Mouse (Mus musculus) stomach, embryonic 16.5 days (tissue): ENCODE measurements around the gene Pde4d. TPM values are rescaled to one million over a fixed set of nuclear protein-coding genes. Genes with fewer than 3 reads are reported as not detected.

Experiments
- ATAC-seq: fragments of 200-750 bp; cut with Nextera tagmentation; 2 replicates; pipeline ENCODE4 v1.8.0; 2017; ENCODE audit warnings: moderate number of reproducible peaks, moderate TSS enrichment; ENCODE audit not compliant: insufficient read depth, low FRiP score
- H3K27ac ChIP-seq: fragments of 300-500 bp; sonication (generic); 2 replicates; pipeline ENCODE4 v1.5.1; 2014; ENCODE audit warnings: low read length
- H3K27me3 ChIP-seq: fragments of 300-500 bp; sonication (generic); 2 replicates; pipeline ENCODE4 v1.6.1; 2014; ENCODE audit warnings: low read length, control low read depth, mixed read lengths; ENCODE audit not compliant: control insufficient read depth, insufficient read depth
- H3K36me3 ChIP-seq: fragments of 300-500 bp; sonication (generic); 2 replicates; pipeline ENCODE4 v1.6.1; 2014; ENCODE audit warnings: low read length; ENCODE audit not compliant: control insufficient read depth, insufficient read depth
- H3K4me1 ChIP-seq: fragments of 300-500 bp; sonication (generic); 2 replicates; pipeline ENCODE4 v1.6.1; 2014; ENCODE audit warnings: low read length, control low read depth, mixed read lengths; ENCODE audit not compliant: control insufficient read depth, insufficient read depth
- H3K4me2 ChIP-seq: fragments of 300-500 bp; sonication (generic); 2 replicates; pipeline ENCODE4 v1.6.1; 2014; ENCODE audit warnings: low read depth, low read length, mixed read lengths
- H3K4me3 ChIP-seq: fragments of 300-500 bp; sonication (generic); replicated peaks from 2 replicates; pipeline ENCODE4 v1.5.1; 2014; ENCODE audit warnings: mild to moderate bottlenecking, low read length
- H3K9ac ChIP-seq: fragments of 300-500 bp; sonication (generic); 2 replicates; pipeline ENCODE4 v1.6.1; 2014; ENCODE audit warnings: low read length
- H3K9me3 ChIP-seq: fragments of 300-500 bp; sonication (generic); replicated peaks from 2 replicates; pipeline ENCODE4 v1.6.1; 2016; ENCODE audit warnings: low read length, control low read depth; ENCODE audit not compliant: control insufficient read depth
- WGBS: fragments of 180-500 bp; shearing (Covaris S2); extraction: QIAGEN DNeasy Blood & Tissue Kit; methylation state at CpG from one replicate; pipeline ENCODE4 v1.1.7; 2014; 5-methylcytosine and 5-hydroxymethylcytosine counted together
- polyA plus RNA-seq: library from polyadenylated mRNA; unstranded; fragments of >200 nt; fragmentation: Nextera tagmentation; extraction: Ambion mirVana; gene quantifications from 2 replicates; pipeline ENCODE4 v1.2.1, GENCODE M21; 2015

Pde4d gene
- polyA plus RNA-seq, 1 experiment from 2014 or later: 22.1 TPM

GRCm38 (mm10) chr13:109619158-109619657 is 1169.5 kb downstream of the Pde4d start:
- no peaks in the 10 kb centered on the region for H3K4me1 ChIP-seq
- H3K36me3 ChIP-seq: no peaks in the 10 kb centered on the region
- H3K9me3 ChIP-seq: no peaks in the 10 kb centered on the region
- 35% methylated on average over 2 of the region's 2 CpGs for whole genome bisulfite sequencing
- no peak for ATAC-seq
- H3K27ac ChIP-seq: no peak overlapping the region
- no peak overlapping the region for H3K9ac ChIP-seq
- no peak overlapping the region for H3K4me2 ChIP-seq
- H3K27me3 ChIP-seq: no peaks in the 10 kb centered on the region
- no peak overlapping the region for H3K4me3 ChIP-seq

- WGBS: 79% methylated on average over 5 of the region's 5 CpGs
- H3K36me3 ChIP-seq: no peaks in the 10 kb centered on the region
- H3K4me3 ChIP-seq: no peak overlapping the region
- ATAC-seq: no peak
- no peaks in the 10 kb centered on the region for H3K27me3 ChIP-seq
- no peaks in the 10 kb centered on the region for H3K9me3 ChIP-seq
- H3K4me2 ChIP-seq: no peak overlapping the region
- H3K4me1 ChIP-seq: no peaks in the 10 kb centered on the region
- no peak overlapping the region for H3K27ac ChIP-seq
- no peak overlapping the region for H3K9ac ChIP-seq
Measured at GRCm38 (mm10) chr13:109622207-109622606, 1172.5 kb downstream of the Pde4d start.

- WGBS: 79% methylated on average over 2 of the region's 2 CpGs
- H3K4me2 ChIP-seq: no peak overlapping the region
- H3K4me1 ChIP-seq: no peaks in the 10 kb centered on the region
- no peaks in the 10 kb centered on the region for H3K9me3 ChIP-seq
- H3K36me3 ChIP-seq: no peaks in the 10 kb centered on the region
- no peaks in the 10 kb centered on the region for H3K27me3 ChIP-seq
- H3K9ac ChIP-seq: no peak overlapping the region
- no peak overlapping the region for H3K27ac ChIP-seq
- no peak for ATAC-seq
- H3K4me3 ChIP-seq: no peak overlapping the region
Measured at GRCm38 (mm10) chr13:109623201-109623600, 1173.5 kb downstream of the Pde4d start.

DNA sequence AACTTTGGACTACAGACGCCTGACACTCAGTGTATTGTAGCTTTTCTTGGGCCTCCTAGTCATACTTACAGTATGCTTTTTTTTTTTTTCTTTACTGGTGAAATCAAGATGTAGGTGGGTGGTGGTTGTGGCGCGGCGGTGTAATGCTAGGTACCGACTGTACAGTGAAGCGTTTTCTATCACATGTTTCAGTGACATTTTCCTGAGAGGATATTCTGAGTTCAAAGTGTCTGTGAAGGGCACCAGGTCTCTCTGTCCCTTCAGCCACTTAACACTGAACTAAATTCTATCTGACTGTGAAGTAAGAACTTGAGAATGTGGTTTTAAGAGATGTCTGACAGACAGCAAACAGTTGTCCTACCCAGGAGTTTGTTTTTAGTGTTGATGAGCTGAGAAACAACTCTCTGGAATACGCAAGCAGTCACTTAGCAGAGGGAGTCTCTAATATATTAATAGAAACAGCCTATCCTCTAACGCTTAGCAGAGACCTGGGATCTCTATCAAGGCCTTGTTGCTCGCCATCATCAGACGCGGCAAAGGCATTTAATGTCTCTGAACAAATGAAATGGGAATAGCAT is 1175.1 kb downstream of the Pde4d start:
- ATAC-seq: no peak
- Histone ChIP-seq H3K9ac (no peak overlapping the region), H3K36me3 (no peaks in the 10 kb centered on the region), H3K9me3 (no peaks in the 10 kb centered on the region), H3K27me3 (no peaks in the 10 kb centered on the region), H3K4me1 (no peaks in the 10 kb centered on the region), H3K4me3 (no peak overlapping the region), H3K4me2 (no peak overlapping the region), H3K27ac (no peak overlapping the region)
- whole genome bisulfite sequencing: 85% methylated on average over 11 of the region's 11 CpGs

DNA sequence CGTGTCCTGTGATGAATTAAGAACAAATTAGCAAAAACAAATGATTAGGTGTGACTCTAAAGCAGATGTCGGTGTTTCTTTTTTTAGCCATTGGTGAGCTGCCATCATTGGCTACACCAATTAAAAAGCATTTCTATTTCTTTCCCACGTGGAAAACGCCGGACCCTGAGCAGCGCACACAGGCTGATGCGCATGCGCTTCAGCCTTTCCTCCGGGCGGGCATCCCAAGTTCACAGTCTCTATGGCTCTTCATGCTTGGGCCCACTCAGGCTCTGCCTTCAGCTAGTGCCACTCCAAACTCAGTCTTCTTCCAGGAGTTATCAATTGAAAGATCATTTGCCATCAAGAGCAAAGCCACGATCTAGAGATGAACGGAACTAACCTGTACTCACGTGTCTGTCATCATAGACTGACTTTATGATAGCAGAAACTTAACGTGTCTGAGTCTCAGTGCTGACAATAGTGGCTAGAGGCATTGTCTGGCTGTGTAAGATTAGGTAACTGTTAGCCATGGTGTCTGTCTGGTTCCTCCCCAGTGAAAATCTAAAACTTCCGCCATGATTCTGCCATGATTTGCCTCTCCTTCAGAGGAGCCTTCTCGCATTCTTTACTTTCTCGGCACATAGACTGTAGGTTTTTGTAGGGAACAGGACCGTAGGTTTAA is 1175.8 kb downstream of the Pde4d start:
- H3K4me3 ChIP-seq: no peak overlapping the region
- 92% methylated on average over 18 of the region's 18 CpGs for WGBS
- H3K4me2 ChIP-seq: no peak overlapping the region
- no peaks in the 10 kb centered on the region for H3K27me3 ChIP-seq
- ATAC-seq: no peak
- no peak overlapping the region for H3K9ac ChIP-seq
- H3K27ac ChIP-seq: no peak overlapping the region
- no peaks in the 10 kb centered on the region for H3K9me3 ChIP-seq
- H3K36me3 ChIP-seq: no peaks in the 10 kb centered on the region
- no peaks in the 10 kb centered on the region for H3K4me1 ChIP-seq

- Histone ChIP-seq H3K4me3 (no peak overlapping the region), H3K4me2 (no peak overlapping the region), H3K27me3 (no peaks in the 10 kb centered on the region), H3K36me3 (no peaks in the 10 kb centered on the region), H3K4me1 (peaks cover 7% of the 10 kb centered on the region), H3K9ac (no peak overlapping the region), H3K27ac (no peak overlapping the region), H3K9me3 (no peaks in the 10 kb centered on the region)
- WGBS: 74% methylated on average over 2 of the region's 2 CpGs
- no peak for ATAC-seq
Measured at GRCm38 (mm10) chr13:109627265-109627664, 1177.5 kb downstream of the Pde4d start.

DNA sequence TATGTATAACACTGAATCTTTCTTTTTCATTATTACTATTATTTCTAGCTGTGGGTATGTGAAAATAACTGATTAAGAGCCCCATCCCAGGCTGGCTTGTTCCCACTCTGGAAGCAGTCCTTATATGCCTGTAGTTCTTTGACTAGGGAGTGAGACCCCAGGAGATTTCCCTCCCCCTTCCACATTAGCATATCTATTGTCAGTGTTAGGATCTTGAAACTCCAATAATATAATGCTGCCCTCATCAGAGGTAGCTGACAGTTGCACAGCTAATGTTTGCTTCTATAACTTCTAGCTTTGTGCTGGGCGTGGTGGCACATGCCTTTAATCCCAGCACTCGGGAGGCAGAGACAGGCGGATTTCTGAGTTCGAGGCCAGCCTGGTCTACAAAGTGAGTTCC is 1178.9 kb downstream of the Pde4d start:
- Histone ChIP-seq H3K4me2 (no peak overlapping the region), H3K9ac (no peak overlapping the region), H3K27me3 (no peaks in the 10 kb centered on the region), H3K27ac (no peak overlapping the region), H3K9me3 (no peaks in the 10 kb centered on the region), H3K36me3 (no peaks in the 10 kb centered on the region), H3K4me1 (peaks cover 11% of the 10 kb centered on the region), H3K4me3 (no peak overlapping the region)
- no peak for ATAC-seq
- WGBS: 87% methylated on average over 4 of the region's 4 CpGs

DNA sequence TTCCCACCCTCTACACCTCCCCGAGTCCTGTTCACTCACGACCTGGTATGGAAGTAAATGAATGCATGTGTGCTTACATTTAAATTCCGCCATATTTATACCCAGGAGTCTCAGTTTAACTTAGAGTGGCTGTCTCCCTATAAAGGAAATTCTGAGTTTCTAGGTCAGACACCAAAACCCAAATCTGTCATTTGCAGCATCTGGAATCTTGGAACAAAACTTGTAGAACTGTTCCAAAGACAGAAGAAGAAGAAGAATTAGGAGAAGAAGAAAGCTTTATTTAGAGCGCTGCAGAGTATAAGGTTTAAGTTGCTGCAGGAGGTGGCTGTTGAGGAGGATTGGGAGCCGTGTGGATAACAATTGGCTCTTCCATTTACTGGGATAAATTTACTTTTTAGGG is 1179.5 kb downstream of the Pde4d start:
- Histone ChIP-seq H3K9me3 (no peaks in the 10 kb centered on the region), H3K27ac (no peak overlapping the region), H3K4me1 (peaks cover 11% of the 10 kb centered on the region), H3K36me3 (no peaks in the 10 kb centered on the region), H3K4me3 (no peak overlapping the region), H3K9ac (no peak overlapping the region), H3K27me3 (no peaks in the 10 kb centered on the region), H3K4me2 (no peak overlapping the region)
- ATAC-seq: no peak
- WGBS: 78% methylated on average over 5 of the region's 5 CpGs

GRCm38 (mm10) chr13:109631399-109632026 is 1181.8 kb downstream of the Pde4d start:
- Histone ChIP-seq H3K4me2 (no peak overlapping the region), H3K4me1 (peaks cover 11% of the 10 kb centered on the region), H3K9ac (no peak overlapping the region), H3K36me3 (no peaks in the 10 kb centered on the region), H3K9me3 (no peaks in the 10 kb centered on the region), H3K27me3 (no peaks in the 10 kb centered on the region), H3K27ac (no peak overlapping the region), H3K4me3 (no peak overlapping the region)
- 30% methylated on average over 10 of the region's 10 CpGs for WGBS
- no peak for ATAC-seq
